Mouse (Mus musculus): ENCODE results near the gene Hydin. TPM values are rescaled to one million over a fixed set of nuclear protein-coding genes. Genes with fewer than 3 reads are reported as not detected.

Gene Hydin
- polyA plus RNA-seq (2017; shearing (Covaris generic)) = 0.55 TPM

GRCm38 (mm10) chr8:110266741-110267140 is at the start of gene Hydin:
Gene Hydin (plus strand): TSS chr8:110266977.

GRCm38 (mm10) chr8:110618391-110619207 is 351.8 kb downstream of the Hydin start, which contains the start of gene Vac14:
Gene Vac14 (plus strand): TSS chr8:110618585.

Other genes with a start within 250 kb of the Hydin start
- gene Chst4, start 227.2 kb upstream of the Hydin start, polyA plus RNA-seq (2017; shearing (Covaris generic)) = 0.52 TPM
- gene Zfp612, start 187.2 kb upstream of the Hydin start, polyA plus RNA-seq (2017; shearing (Covaris generic)) = 2.0 TPM
- gene Gm21964, start 165.8 kb upstream of the Hydin start, polyA plus RNA-seq (2017; shearing (Covaris generic)) = not detected
- not detected for gene Gm17720, start 164.2 kb upstream of the Hydin start, polyA plus RNA-seq (2017; shearing (Covaris generic))
- gene Calb2, start 98.8 kb upstream of the Hydin start, polyA plus RNA-seq (2017; shearing (Covaris generic)) = not detected
- 5.7 TPM for gene Cmtr2, start 51.3 kb upstream of the Hydin start, polyA plus RNA-seq (2017; shearing (Covaris generic))